Mouse (Mus musculus) gastrocnemius, postnatal 25 days (tissue): ENCODE results near the gene Smc3. TPM values are rescaled to one million over a fixed set of nuclear protein-coding genes. Genes with fewer than 3 reads are reported as not detected.
"Not testable (repeated sequence)": the region's sequence is repeated elsewhere in the genome, so short reads cannot be mapped to it uniquely, and the experiment has no call there.

Experiments
- DNase-seq: peaks from one replicate; pipeline ENCODE4 v3.0.0; 2022
- total RNA-seq, 2 experiments: library from RNA; stranded (reverse); gene quantifications; 1 replicate in 1 of 2; 2 replicates in 1 of 2; pipeline ENCODE4 v1.2.3; 2021

Smc3 gene
- total RNA-seq, 2 experiments from 2014 or later: 13.9 to 16.0 TPM

- no peak for DNase-seq
Measured at GRCm38 (mm10) chr19:53653624-53654467, 53.6 kb downstream of the Smc3 start.

DNA sequence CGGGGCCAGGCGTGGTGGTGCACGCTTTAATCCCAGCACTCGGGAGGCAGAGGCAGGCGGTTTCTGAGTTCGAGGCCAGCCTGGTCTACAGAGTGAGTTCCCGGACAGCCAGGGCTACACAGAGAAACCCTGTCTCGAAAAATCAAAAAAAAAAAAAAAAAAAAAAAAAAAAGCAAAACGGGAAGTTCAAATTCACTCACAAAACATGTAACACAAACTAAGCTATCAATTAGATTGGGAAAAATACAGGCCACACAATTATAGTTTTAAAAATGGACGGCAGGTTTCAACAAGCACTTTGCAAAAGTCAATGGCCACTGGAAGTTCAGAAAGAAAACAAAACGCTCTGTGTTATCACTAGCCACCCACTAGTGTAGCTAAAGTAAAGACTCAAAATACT, 56.2 kb downstream of the Smc3 start:
- DNase-seq: not testable (repeated sequence)

GRCm38 (mm10) chr19:53657437-53657836, 57.2 kb downstream of the Smc3 start:
- no peak for DNase-seq

- no peak for DNase-seq
Measured at GRCm38 (mm10) chr19:53660722-53661420, 60.7 kb downstream of the Smc3 start.

- DNase-seq: no peak
Measured at GRCm38 (mm10) chr19:53661938-53662722, 61.9 kb downstream of the Smc3 start.

GRCm38 (mm10) chr19:53664831-53665230, 64.6 kb downstream of the Smc3 start:
- DNase-seq: no peak

DNA sequence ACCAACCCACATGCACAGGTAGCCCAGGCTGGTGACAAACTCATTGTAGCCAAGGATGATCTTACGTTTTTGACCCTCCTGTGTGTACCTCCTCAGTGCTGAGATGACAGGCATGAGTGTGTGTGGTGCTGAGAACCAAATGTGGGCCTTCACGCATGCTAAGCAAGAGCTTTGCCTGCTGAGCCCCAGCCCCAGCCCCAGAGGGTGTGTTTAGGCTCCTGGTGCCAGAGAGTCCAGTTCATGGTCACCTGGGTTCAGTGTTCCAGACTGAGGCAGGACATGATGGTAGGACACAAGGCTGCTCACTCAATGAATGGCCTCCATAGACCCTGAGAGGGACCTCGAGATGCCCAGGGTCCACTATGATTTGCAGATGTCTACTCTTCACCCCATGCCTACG, 65.2 kb downstream of the Smc3 start:
- no peak for DNase-seq

- DNase-seq: no peak
Measured at GRCm38 (mm10) chr19:53666708-53667107, 66.5 kb downstream of the Smc3 start.

DNA sequence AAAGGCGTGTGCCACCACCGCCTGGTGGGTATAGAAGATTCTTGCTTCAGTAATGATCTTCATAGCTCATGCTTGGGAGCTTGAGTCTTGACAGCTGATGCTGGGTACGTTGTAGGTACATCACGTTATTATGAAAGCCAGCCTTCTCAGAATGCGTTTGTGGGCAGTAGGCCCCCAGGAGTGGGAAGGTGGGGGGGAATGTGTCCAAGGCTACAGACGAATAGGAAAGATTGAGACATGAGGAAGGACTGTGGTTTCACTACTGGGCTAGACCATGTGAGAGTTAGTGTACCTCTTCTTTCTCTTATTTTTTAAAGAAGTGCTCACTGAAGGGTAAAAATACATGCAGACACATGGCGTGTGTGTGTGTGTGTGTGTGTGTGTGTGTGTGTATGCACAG, 68.6 kb downstream of the Smc3 start:
- no peak for DNase-seq

DNA sequence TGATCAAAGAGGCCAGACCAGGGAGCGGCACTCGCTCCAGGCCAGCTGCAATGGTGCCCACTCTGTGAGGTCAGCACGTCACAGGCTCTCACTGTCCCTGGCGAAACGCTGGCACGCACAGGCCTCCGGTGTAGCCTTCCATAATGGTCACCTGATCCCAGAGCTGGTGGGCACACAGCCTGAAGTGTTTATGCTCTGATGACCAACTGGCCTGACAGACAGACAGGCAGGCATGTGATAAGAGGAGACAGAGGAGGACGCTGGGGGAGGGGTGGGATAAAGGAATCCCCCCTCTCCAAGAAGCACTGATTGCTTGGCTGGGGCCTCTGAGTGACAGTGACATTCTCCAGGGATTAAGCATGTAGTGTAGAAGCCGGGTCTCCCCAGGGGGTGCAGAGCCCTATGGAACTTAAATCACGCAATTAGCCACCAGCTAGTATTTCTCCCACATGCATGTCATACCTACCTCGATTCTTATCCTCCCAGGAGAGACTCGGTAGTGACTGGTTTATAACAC, 70.5 kb downstream of the Smc3 start:
- DNase-seq: peak; percentile 78

GRCm38 (mm10) chr19:53671432-53671831, 71.2 kb downstream of the Smc3 start:
- DNase-seq: no peak

DNA sequence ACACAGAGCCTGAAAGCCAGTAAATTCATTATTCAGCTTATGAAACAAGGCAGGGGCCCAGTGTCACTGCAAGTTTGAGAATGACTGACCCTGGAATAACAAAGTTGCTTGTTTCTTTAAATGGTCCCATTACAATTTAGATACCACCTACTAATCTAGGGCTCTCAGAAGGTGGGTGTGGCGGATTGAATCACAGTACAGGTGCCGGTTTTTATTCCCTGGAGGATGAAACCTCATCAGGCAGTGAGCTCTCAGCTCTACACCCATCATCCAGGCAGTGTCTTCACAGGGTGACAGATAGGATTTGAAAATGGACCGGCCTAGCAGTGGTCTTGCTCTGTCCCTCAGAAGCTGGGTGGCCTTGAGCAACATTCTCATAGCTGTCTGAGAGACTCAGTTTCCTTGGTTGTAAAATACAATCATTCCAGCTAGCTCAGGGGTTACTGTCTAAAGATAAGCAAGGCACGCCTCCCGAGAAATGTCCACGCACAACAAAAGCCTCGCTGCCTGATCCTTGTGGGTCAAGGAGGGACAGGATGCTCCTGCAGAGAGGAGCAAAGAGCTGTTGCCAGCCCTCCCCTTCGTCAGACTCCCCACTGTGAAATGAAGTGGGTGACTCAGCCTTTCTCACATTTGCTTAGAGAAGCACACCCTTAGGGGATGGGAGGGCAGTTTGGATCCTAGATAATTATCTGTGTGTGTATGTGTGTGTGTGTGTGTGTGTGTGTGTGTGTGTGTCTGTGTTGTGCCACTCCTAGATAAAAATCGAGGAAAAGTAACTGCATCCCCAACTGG, 74.1 kb downstream of the Smc3 start:
- no peak for DNase-seq

DNA sequence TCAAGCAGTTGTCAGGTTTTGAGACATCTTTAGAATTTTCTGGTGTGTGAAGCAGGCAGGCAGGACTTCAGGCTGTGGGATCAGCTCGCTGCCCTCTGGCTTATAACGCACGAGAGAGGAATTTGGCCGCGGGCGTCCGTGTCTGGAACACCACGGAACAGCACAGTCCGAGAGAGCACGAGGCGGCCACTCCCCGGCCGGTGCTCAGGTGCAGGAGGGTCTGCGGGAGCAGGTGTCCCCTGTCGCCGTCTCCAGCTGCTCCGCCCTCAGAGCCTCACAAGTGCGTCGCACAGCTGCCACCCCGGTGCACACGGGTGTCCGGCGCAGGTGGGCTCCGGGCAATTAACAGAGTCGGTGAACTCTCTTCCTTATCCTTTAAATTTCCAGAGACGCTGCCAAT, 76.0 kb downstream of the Smc3 start:
- DNase-seq: no peak

GRCm38 (mm10) chr19:53676718-53677634, 76.8 kb downstream of the Smc3 start, which contains the start of gene Rbm20:
TSS of gene Rbm20 (plus strand) at chr19:53677306.
- DNase-seq: peak; percentile 67

DNA sequence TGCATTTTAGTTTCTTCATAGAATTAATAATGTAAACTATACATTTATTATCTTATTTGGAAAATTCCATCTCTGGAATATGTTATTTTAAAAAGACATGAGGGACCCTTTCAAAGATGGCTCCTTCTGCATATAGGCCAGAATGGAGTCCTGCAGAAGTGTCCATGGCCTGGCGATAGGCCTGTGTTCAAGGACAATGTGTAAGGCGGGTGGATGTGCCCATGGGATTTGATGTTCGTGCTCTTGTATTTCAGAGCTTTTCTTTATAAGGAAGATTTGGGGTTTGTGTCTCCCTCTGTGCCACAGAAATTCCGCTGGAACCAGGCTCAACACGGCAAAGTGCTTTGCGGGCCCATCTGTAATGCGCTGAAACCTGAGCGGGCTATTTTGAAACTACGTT, 79.0 kb downstream of the Smc3 start:
- no peak for DNase-seq

GRCm38 (mm10) chr19:53679981-53680380, 79.8 kb downstream of the Smc3 start:
- no peak for DNase-seq

DNA sequence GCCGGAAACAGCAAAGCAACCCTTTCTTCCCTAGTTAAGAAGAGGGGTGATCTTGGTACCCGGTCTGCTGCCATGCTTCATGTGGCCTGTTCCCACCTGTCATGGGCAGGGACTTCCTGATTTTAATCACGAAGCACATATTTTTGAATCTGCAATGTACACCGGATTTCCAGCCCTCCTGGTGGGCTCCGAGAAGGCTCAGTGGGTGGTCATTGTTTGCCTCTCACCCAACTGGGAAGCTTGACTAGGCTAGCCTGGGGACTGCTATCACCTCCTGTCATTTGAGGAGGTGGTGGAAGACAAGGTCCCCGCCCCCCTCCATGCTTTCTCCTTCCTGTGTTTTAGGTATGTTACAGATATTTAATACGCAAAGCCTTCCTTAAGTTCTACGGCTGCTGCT, 82.2 kb downstream of the Smc3 start:
- DNase-seq: no peak

- no peak for DNase-seq
Measured at GRCm38 (mm10) chr19:53687592-53687991, 87.4 kb downstream of the Smc3 start.

- no peak for DNase-seq
Measured at GRCm38 (mm10) chr19:53690816-53691215, 90.6 kb downstream of the Smc3 start.

DNA sequence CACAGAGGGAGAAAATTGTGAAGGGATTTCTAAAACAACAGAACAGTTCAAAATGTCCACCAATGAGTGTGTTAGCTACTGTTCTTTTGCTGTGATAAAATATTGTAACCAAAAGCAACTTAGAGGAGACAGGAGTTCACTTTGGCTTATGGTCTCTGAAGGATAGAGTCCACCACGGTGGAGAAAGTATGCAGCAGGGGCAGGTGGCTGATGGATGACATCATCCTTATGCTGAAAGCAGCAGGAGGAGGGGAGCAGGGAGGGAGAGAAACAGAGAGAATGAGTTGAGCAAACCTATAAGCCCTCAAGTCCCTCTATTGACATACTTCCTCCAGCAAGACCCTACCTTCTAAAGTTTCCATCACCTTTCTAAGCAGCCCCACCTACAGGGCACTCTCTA, 93.8 kb downstream of the Smc3 start:
- no peak for DNase-seq
